Mouse (Mus musculus) heart, postnatal 36 days (tissue): ENCODE measurements around the gene Lrrc9. TPM values are rescaled to one million over a fixed set of nuclear protein-coding genes. Genes with fewer than 3 reads are reported as not detected.

Experiments
- DNase-seq, 2 experiments: peaks; one replicate each; pipeline ENCODE4 v3.0.0; 2021 to 2022
- intact Hi-C: fragments of 180-260 bp; cut with DNase I; formaldehyde crosslinking; loops from one replicate; pipeline ENCODE4 v1.15.1; 2025
- total RNA-seq, 2 experiments: library from RNA; stranded (reverse); gene quantifications; 2 replicates each; pipeline ENCODE4 v1.2.3; 2021

Lrrc9 gene
- total RNA-seq, 2 experiments from 2014 or later, result 0.19 to 0.28 TPM

- intact Hi-C loops, result no loop called here
- DNase-seq, result no peak
These were observed 25.6 kb downstream of the Lrrc9 start for GRCm38 (mm10) chr12:72467269-72467668.

- intact Hi-C loops, result no loop called here
- DNase-seq, result no peak
These were observed 26.1 kb downstream of the Lrrc9 start for GRCm38 (mm10) chr12:72467789-72468188.

GRCm38 (mm10) chr12:72476773-72477450 lies 35.2 kb downstream of the Lrrc9 start:
- no peak for DNase-seq
- intact Hi-C loops, result no loop called here

- DNase-seq, result no peak
- intact Hi-C loops, result no loop called here
These were observed 40.6 kb downstream of the Lrrc9 start for GRCm38 (mm10) chr12:72482226-72482625.

DNA sequence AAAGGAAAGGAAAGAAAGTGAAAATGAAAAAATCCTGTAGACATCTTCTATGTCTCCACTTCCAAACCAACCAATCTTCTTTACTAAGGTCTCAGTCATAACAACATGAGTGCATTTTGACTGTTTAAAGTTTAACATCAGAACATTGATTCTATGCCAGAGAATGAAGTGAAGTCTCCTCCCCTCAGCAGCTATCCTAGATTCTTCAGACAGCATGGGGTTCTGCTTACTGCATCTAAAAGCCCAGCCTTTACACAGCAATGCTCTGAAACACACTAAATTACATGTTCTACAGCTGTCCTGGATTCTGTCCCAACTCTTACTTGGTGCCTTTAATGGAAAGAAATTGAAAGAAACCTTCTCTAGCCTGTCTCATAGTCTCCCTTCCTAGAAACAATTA lies 43.2 kb downstream of the Lrrc9 start:
- intact Hi-C loops, result no loop called here
- DNase-seq, result no peak

DNA sequence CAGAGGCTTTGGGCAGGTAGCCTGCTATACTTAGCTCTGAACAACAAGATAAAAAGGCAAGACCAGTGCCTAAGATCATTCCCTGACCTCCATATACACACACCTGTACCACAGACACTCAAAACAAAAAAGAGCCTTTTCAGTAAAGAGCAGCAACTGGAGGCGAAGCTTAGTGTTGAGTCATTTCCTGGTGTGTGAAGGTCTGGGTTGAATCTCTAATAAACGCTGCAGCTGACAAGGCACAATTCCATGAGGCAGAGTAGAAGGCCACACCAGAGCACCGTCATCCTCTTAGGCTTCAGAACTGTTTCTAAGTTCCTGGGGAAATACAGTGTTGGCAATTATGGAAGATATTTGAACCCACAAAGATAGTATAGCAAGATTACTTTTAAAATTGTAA lies 45.8 kb downstream of the Lrrc9 start:
- no peak for DNase-seq
- intact Hi-C loops, result no loop called here

DNA sequence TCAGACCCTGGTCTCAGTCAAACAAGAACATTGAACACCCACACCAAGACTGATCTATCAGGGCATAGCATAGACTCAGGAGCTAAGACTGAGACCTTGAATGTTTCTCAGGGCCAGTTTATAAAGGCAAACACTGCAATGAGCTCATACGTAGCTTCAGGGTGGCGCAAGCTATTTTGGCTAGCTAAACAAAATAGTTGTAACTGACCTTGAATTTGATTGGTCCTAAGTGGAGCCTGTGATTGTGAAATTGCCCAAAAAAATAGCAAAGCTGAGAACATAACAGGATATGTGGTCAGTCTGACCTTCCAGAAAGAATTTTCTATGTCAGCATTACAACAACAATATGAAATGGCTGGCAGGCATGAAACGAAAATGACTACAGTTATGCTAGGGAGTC lies 48.3 kb downstream of the Lrrc9 start:
- intact Hi-C loops, result no loop called here
- no peak for DNase-seq

DNA sequence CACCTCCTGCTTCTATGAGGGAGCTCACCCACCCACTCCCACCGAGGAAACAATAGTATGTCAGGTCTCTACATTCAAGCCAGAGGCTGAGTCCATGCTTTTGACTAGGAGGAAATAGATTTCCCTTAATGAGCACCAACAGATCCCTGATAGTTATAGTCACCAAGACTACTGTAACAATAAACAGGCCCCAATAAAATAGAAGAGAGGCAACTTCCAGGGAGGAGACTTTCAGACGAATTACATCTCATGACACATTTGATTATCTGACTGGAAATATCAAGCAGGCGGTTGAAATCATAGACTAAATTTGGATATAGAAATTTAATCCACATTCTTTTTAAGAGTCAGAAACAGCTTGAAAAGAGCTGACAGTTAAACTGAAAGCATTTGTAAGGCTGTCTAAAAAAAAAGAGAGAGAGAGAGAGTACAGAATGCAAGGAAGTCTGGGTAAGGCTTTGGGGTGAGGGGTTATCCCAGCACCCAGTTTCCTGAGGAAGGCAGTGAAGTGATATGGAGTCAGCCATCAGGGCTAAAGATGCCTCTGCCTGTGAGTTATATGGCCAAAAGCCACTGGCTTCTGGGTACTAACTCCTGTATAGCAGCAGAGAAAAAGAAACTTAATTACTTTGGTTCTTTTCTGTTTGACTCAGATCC lies 49.5 kb downstream of the Lrrc9 start:
- intact Hi-C loops, result no loop called here
- no peak for DNase-seq

- intact Hi-C loops, result no loop called here
- no peak for DNase-seq
These were observed 55.4 kb downstream of the Lrrc9 start for GRCm38 (mm10) chr12:72496866-72497600.

GRCm38 (mm10) chr12:72509606-72510005 lies 67.9 kb downstream of the Lrrc9 start:
- no peak for DNase-seq
- intact Hi-C loops, result no loop called here

- intact Hi-C loops, result loop anchor here (2.0 to 5.0 kb wide), 3 partner anchors 137 to 457 kb away; no protein-coding TSS in a partner anchor
- DNase-seq, result no peak
These were observed 73.8 kb downstream of the Lrrc9 start for GRCm38 (mm10) chr12:72515446-72515845.

DNA sequence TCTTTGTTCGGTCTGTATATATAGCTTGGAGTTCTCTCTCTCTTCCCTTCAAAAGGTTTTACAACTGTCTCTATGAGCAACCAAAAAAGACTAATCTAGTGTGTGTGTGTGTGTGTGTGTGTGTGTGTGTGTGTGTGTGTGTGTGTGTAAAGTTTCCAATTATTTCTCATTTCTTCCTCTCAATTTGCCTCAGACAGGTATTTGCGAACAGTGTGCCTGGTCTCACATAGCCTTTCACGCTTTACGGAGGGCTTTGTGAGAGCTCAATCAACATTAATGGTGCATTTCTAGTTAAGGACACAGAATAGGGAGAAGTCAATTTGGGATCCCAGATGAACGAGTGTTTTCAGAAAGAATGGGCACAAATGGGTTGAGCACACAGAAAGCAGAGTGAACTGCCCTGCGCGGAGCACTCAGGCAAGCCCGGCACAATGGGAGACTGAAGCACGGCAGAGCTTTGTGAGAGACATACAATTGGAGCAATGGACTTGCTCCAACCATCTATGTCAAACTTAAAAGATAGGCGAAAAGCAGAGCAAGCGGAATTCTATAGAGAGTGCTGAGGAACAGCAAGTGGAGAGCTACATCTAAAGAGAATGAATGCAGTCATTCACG lies 76.6 kb downstream of the Lrrc9 start:
- intact Hi-C loops, result loop anchor here (5.0 kb wide), 1 partner anchor 134 kb away; no protein-coding TSS in a partner anchor
- no peak for DNase-seq

- intact Hi-C loops, result loop anchor here (5.0 kb wide), 1 partner anchor 133 kb away; no protein-coding TSS in a partner anchor
- DNase-seq, result no peak
These were observed 77.7 kb downstream of the Lrrc9 start for GRCm38 (mm10) chr12:72519352-72519751.

- no peak for DNase-seq
- intact Hi-C loops, result loop anchor here (2.0 to 5.0 kb wide), 2 partner anchors 59 to 132 kb away; no protein-coding TSS in a partner anchor
These were observed 78.2 kb downstream of the Lrrc9 start for GRCm38 (mm10) chr12:72519855-72520254.

- intact Hi-C loops, result loop anchor here (2.0 kb wide), 1 partner anchor 60 kb away; no protein-coding TSS in a partner anchor
- DNase-seq, result peak; percentile 64 to 77
These were observed 79.0 kb downstream of the Lrrc9 start for GRCm38 (mm10) chr12:72520645-72521044.

- intact Hi-C loops, result no loop called here
- DNase-seq, result no peak
These were observed 83.9 kb downstream of the Lrrc9 start for GRCm38 (mm10) chr12:72525588-72525987.

DNA sequence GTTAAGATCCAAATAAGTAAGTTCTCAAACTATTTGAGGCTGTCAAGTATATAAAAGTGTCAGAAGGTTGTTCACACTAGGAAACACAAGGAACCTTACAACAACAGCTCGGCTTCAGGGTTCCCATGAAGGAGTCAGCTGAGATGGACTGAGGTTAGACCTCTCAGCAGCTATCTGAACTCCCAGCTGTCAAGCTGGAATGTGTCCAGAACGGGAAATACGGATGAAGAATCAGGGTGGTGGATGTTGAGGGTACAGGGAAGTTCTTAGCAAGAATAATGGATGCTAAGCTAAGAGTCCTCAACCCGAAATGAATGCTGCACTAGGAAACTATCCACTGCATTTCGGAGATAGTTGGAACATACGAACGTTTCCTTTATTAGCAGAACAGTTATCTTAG lies 90.6 kb downstream of the Lrrc9 start:
- intact Hi-C loops, result loop anchor here (10.0 kb wide), 1 partner anchor 448 kb away; the partner anchor contains the start of genes Jkamp and L3hypdh
- DNase-seq, result no peak

GRCm38 (mm10) chr12:72533986-72534385 lies 92.3 kb downstream of the Lrrc9 start:
- no peak for DNase-seq
- intact Hi-C loops, result loop anchor here (10.0 kb wide), 1 partner anchor 449 kb away; the partner anchor contains the start of genes Jkamp and L3hypdh

- intact Hi-C loops, result loop anchor here (5.0 to 10.0 kb wide), 3 partner anchors 127 to 451 kb away; partner anchors contain the start of genes Dhrs7, Jkamp and L3hypdh
- no peak for DNase-seq
These were observed 93.9 kb downstream of the Lrrc9 start for GRCm38 (mm10) chr12:72535599-72535998.

GRCm38 (mm10) chr12:72536021-72536597 lies 94.4 kb downstream of the Lrrc9 start, which contains the start of gene Pcnx4:
Pcnx4 (plus strand) TSS chr12:72536383.
- DNase-seq, result peak; percentile 98
- intact Hi-C loops, result loop anchor here (5.0 to 10.0 kb wide), 3 partner anchors 126 to 451 kb away; partner anchors contain the start of genes Dhrs7, Jkamp and L3hypdh
